In the genomic region with DNA sequence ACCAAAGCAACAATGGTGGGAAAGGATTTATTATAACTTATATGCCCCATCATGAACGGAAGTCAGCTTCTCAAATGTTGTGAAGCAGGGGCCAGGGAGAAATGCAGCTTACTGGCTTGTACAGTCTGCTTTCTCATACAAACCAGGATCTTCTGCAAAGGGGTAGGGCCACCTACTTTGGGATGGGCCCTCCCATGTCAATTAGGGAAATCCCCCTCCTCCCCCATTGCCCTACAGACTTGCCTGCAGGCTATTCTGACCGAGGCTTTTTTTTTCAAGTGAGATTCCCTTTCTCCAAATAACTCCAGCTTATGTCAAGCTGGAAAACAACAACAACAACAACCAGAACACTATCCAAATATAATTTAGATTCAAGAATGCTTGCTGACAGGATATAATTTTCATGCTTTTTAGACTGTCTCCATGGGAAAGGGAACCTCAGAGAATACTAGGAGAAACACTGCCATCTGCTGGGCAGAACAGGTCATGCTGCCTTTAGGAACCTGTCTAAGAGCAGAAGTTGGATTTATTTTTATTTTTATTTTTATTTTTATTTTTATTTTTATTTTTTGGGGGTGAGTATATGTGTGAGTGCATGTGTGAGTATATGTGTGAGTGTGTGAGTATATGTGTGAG, we compare ENCODE assay signal across 1 mouse cellular context.
A peak's percentile ranks its signal among the peaks of the same experiment; 100 is the strongest.
TF ChIP-seq lines count a peak whose summit lies in the region.

No protein-coding gene starts in this region.

TF ChIP-seq in CH12.LX, 34 proteins besides CTCF, POLR2A, EP300 and RAD21 (continued from another document):
- TF ChIP-seq ZKSCAN1 (IDR thresholded peaks at IDR 0.05; ENCODE audit: borderline replicate concordance, low read depth, low read length) (no peak), MEF2A (IDR thresholded peaks at IDR 0.05; ENCODE audit: borderline replicate concordance, low read depth, low read length) (0 out of 2 replicates have a peak, but pooled peaks have one; percentile 13), ETS1 (conservative IDR thresholded peaks at IDR 0.05; ENCODE audit: low read depth, low read length) (no peak), MYC (IDR thresholded peaks at IDR 0.05; ENCODE audit: low read depth, low read length) (peak; percentile 32; the same call in 1 of the 2 replicates), ZMIZ1 (IDR thresholded peaks at IDR 0.05; ENCODE audit: low read depth, low read length) (no peak), JUND (conservative IDR thresholded peaks at IDR 0.05; ENCODE audit: low read depth, low read length) (0 out of 2 replicates have a peak, but pooled peaks have one; percentile 25), ZNF384 (IDR thresholded peaks at IDR 0.05; ENCODE audit: low read depth, low read length) (peak; percentile 75), MAX (IDR thresholded peaks at IDR 0.05; ENCODE audit: low read length) (no peak), SIN3A (IDR thresholded peaks at IDR 0.05; ENCODE audit: low read length) (0 out of 2 replicates have a peak, but pooled peaks have one; percentile 44), E2F4 (IDR thresholded peaks at IDR 0.05; ENCODE audit: insufficient replicate concordance, low read depth, low read length) (no peak)
